Mouse (Mus musculus) stomach, postnatal 0 days (tissue): ENCODE measurements around the gene Vwce. TPM values are rescaled to one million over a fixed set of nuclear protein-coding genes. Genes with fewer than 3 reads are reported as not detected.

Experiments
- ATAC-seq: fragments of 200-750 bp; cut with Nextera tagmentation; 2 replicates; pipeline ENCODE4 v1.8.0; 2017; ENCODE audit not compliant: low FRiP score, low TSS enrichment
- DNase-seq: peaks from one replicate; pipeline ENCODE4 v3.0.0-alpha.2; 2016; ENCODE audit warnings: low spot score
- H3K27ac ChIP-seq: fragments of 300-500 bp; sonication (generic); replicated peaks from 2 replicates; pipeline ENCODE4 v1.5.1; 2014; ENCODE audit warnings: mild to moderate bottlenecking, control low read depth
- H3K27me3 ChIP-seq: fragments of 300-500 bp; sonication (generic); 2 replicates; pipeline ENCODE4 v1.6.1; 2014; ENCODE audit warnings: low read length; ENCODE audit not compliant: control insufficient read depth, insufficient read depth
- H3K36me3 ChIP-seq: fragments of 300-500 bp; sonication (generic); 2 replicates; pipeline ENCODE4 v1.6.1; 2014; ENCODE audit warnings: low read length, mixed read lengths; ENCODE audit not compliant: control insufficient read depth, insufficient read depth
- H3K4me1 ChIP-seq: fragments of 300-500 bp; sonication (generic); replicated peaks from 2 replicates; pipeline ENCODE4 v1.6.1; 2014; ENCODE audit warnings: antibody characterized with exemption; ENCODE audit not compliant: control insufficient read depth, insufficient read depth
- H3K4me2 ChIP-seq: fragments of 300-500 bp; sonication (generic); replicated peaks from 2 replicates; pipeline ENCODE4 v1.6.1; 2014; ENCODE audit warnings: low read depth, mild to moderate bottlenecking, control low read depth, moderate library complexity
- H3K4me3 ChIP-seq: fragments of 300-500 bp; sonication (generic); 2 replicates; pipeline ENCODE4 v1.5.1; 2014; ENCODE audit warnings: low read depth, low read length, control low read depth
- H3K9ac ChIP-seq: fragments of 300-500 bp; sonication (generic); 2 replicates; pipeline ENCODE4 v1.6.1; 2014; ENCODE audit warnings: mild to moderate bottlenecking, low read length, control low read depth, mixed read lengths
- H3K9me3 ChIP-seq: fragments of 300-500 bp; sonication (generic); 2 replicates; pipeline ENCODE4 v1.6.1; 2016; ENCODE audit warnings: low read length; ENCODE audit not compliant: control insufficient read depth
- CTCF ChIP-seq: IDR thresholded peaks from 2 replicates; pipeline ENCODE4 v1.5.1; 2016; ENCODE audit warnings: antibody characterized with exemption, low read depth, mild to moderate bottlenecking, moderate library complexity
- EP300 ChIP-seq: optimal IDR thresholded peaks from 2 replicates; pipeline ENCODE3; 2016; ENCODE audit warnings: antibody characterized with exemption
- WGBS: fragments of 180-500 bp; shearing (Covaris S2); extraction: QIAGEN DNeasy Blood & Tissue Kit; methylation state at CpG from one replicate; pipeline ENCODE4 v1.1.7; 2014; 5-methylcytosine and 5-hydroxymethylcytosine counted together
- polyA plus RNA-seq: library from polyadenylated mRNA; unstranded; fragments of >200 nt; fragmentation: Nextera tagmentation; extraction: Ambion mirVana; gene quantifications from 2 replicates; pipeline ENCODE4 v1.2.1, GENCODE M21; 2015

Gene Vwce
- polyA plus RNA-seq, 1 experiment from 2014 or later: 0.51 TPM

DNA sequence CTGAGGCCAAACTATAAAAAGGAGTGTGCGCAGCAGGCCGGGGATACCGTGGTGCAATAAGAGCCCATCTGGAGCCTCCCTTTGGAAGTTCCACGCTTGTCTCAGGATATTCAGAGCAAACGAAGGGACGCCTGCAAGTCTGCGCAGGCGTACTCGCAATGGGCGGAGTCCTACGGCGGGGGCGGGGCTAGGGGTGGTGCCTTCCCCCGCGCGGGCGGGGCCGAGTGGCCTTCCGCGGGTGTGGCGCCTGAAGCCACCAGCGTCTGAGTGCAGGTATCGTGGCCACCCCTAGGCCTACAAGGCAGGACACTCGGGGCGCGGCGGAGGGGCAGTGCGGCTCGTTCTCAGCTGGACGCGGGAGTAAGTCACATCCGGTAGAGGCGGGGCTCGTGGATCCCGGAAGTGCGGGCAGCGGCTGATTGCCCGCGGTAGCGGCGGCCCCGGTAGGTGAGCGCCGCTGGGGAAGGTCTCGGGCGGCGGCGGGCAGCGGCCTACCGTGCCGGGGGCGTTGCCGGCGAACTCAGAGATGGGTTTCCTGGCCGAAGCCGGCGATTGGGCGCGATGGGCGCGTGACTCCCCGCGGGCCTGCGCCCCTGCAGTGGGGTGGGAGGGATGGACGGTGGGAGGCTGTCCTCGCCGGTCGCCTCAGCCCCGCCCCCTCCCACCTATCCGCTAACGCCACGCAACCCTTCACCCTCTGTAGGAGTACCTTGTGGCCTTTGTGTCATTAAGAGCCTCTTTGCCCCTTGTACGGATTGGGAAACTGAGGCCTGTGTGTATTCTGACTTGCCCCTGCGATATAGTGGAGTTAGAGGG, 54.7 kb downstream of the Vwce start, which contains the start of gene Vps37c:
Gene Vps37c (plus strand): TSS at position 199 of the 816 bp plus-strand sequence.
- peaks cover 4% of the 10 kb centered on the region; the same call in 1 of the 2 replicates for H3K4me1 ChIP-seq
- no peaks in the 10 kb centered on the region for H3K9me3 ChIP-seq
- peak; percentile 17; the same call in 1 of the 2 replicates for TF ChIP-seq CTCF
- peak; percentile 11 for TF ChIP-seq EP300
- H3K27me3 ChIP-seq: no peaks in the 10 kb centered on the region
- peak within 1 kb of the TSS; percentile 79 for H3K4me2 ChIP-seq
- under 1% methylated on average over 63 of the region's 74 CpGs for WGBS
- H3K9ac ChIP-seq: peak within 1 kb of the TSS; percentile 88
- H3K36me3 ChIP-seq: no peaks in the 10 kb centered on the region
- ATAC-seq (peak; percentile 89), DNase-seq (peak; percentile 99)
- peak within 1 kb of the TSS; percentile 99 for H3K27ac ChIP-seq
- H3K4me3 ChIP-seq: peak within 1 kb of the TSS; percentile 80

DNA sequence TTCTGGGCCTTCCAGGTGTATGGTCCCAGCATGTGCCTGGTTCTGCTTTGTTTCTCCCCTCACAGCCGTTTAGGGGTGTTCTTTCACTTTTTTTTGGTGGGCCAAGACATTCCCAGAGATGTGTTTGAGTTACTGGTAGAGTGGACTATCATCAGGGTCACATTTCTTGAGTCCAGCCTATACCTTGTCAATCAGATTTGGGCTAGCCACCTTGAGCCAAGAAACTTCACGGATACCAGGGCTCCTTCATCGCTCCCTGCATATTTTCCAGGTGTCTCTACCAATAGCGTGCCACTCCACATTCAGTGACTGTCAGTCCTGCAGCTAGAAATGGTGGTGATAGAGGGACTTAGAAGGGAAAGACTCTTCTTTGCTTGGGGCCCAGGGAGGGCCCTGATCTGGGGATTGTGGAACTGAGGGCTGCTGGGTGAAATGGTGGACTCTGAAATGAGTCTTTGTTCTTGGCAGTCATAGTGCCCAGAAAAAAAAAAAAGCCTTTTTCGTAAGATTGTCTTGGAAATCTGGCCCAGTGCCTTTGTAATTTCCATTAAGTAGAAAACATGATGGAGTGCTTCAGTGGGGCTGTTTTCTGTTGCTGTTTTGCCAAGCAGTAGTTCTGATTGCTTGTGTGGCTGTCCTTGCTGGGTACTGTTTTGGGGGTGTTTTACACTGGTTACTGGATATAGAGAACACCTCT, 55.6 kb downstream of the Vwce start:
- H3K36me3 ChIP-seq: no peaks in the 10 kb centered on the region
- H3K9me3 ChIP-seq: no peaks in the 10 kb centered on the region
- TF ChIP-seq CTCF: no peak
- TF ChIP-seq EP300: no peak
- peaks cover 4% of the 10 kb centered on the region; the same call in 1 of the 2 replicates for H3K4me1 ChIP-seq
- 26% methylated on average over 5 of the region's 5 CpGs for WGBS
- peak overlapping the region; percentile 80 for H3K4me3 ChIP-seq
- H3K4me2 ChIP-seq: peak overlapping the region; percentile 79
- no peak for ATAC-seq
- H3K9ac ChIP-seq: peak overlapping the region; percentile 88
- H3K27ac ChIP-seq: peak overlapping the region; percentile 99
- no peak for DNase-seq
- H3K27me3 ChIP-seq: no peaks in the 10 kb centered on the region

GRCm38 (mm10) chr19:10690336-10690735, 56.3 kb downstream of the Vwce start:
- TF ChIP-seq EP300 (no peak), CTCF (no peak)
- Histone ChIP-seq H3K27ac (peak overlapping the region; percentile 99), H3K36me3 (no peaks in the 10 kb centered on the region), H3K4me1 (peaks cover 4% of the 10 kb centered on the region; the same call in 1 of the 2 replicates), H3K4me2 (peak overlapping the region; percentile 79), H3K9me3 (no peaks in the 10 kb centered on the region), H3K9ac (peak overlapping the region; percentile 88), H3K4me3 (peak overlapping the region; percentile 80), H3K27me3 (no peaks in the 10 kb centered on the region)
- peak; percentile 75 for DNase-seq
- no peak for ATAC-seq
- 36% methylated on average over 3 of the region's 3 CpGs for WGBS

GRCm38 (mm10) chr19:10691121-10691520, 57.1 kb downstream of the Vwce start:
- Histone ChIP-seq H3K4me2 (peak overlapping the region; percentile 42), H3K9ac (peak overlapping the region; percentile 51), H3K27ac (peak overlapping the region; percentile 99), H3K4me3 (no peak overlapping the region), H3K27me3 (no peaks in the 10 kb centered on the region), H3K36me3 (no peaks in the 10 kb centered on the region), H3K4me1 (peaks cover 4% of the 10 kb centered on the region; the same call in 1 of the 2 replicates), H3K9me3 (no peaks in the 10 kb centered on the region)
- 79% methylated on average over 4 of the region's 4 CpGs for WGBS
- no peak for TF ChIP-seq EP300
- no peak for TF ChIP-seq CTCF
- DNase-seq (no peak), ATAC-seq (no peak)

DNA sequence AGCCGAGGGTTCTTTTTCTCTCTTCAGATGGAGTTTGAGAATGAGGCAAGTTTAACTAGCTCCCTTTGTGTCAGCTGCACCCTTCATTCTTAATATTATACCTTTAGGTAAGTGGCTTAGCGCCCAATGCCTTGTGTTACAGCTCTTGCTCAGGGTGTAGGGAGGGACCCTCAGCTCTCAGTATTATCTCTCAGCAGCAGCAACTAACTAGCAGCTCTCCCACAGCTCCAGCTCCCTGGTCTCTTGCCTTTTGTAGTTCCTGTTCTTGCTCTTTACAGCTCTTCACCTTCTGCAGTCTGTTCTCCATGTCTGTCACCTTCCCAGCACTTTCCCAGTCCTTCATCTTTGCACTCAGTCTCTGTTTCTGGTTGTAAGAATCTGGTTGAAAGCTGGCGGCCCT, 57.6 kb downstream of the Vwce start:
- TF ChIP-seq EP300 (no peak), CTCF (no peak)
- Histone ChIP-seq H3K9ac (peak overlapping the region; percentile 38; the same call in 1 of the 2 replicates), H3K27me3 (no peaks in the 10 kb centered on the region), H3K4me1 (peaks cover 4% of the 10 kb centered on the region; the same call in 1 of the 2 replicates), H3K9me3 (no peaks in the 10 kb centered on the region), H3K36me3 (no peaks in the 10 kb centered on the region), H3K4me2 (peak overlapping the region; percentile 42; the same call in 1 of the 2 replicates), H3K4me3 (no peak overlapping the region), H3K27ac (peak overlapping the region; percentile 99)
- DNase-seq (no peak), ATAC-seq (no peak)
- 61% methylated on average over 3 of the region's 3 CpGs for WGBS
